Mouse (Mus musculus): ENCODE measurements around the gene Zfp770.

Gene Zfp770

GRCm38 (mm10) chr2:114143842-114144241, 57.4 kb downstream of the Zfp770 start:
- DNase-seq: no peak

All from kidney, postnatal 25 days (tissue).